Mouse (Mus musculus): ENCODE data around the gene Ugcg.
A peak's percentile ranks its signal among the peaks of the same experiment; 100 is the strongest.

Ugcg gene

GRCm38 (mm10) chr4:59190650-59191424, 1.8 kb downstream of the Ugcg start:
- no peak for DNase-seq

GRCm38 (mm10) chr4:59194731-59195496, 5.9 kb downstream of the Ugcg start:
- no peak for DNase-seq

GRCm38 (mm10) chr4:59196346-59197077, 7.5 kb downstream of the Ugcg start:
- DNase-seq = no peak

GRCm38 (mm10) chr4:59197078-59197424, 8.0 kb downstream of the Ugcg start:
- no peak for DNase-seq

GRCm38 (mm10) chr4:59197462-59197861, 8.4 kb downstream of the Ugcg start:
- no peak for DNase-seq

- DNase-seq = peak; percentile 78
Measured at GRCm38 (mm10) chr4:59199341-59199740, 10.3 kb downstream of the Ugcg start.

- DNase-seq = no peak
Measured at GRCm38 (mm10) chr4:59199805-59200204, 10.7 kb downstream of the Ugcg start.

- no peak for DNase-seq
Measured at GRCm38 (mm10) chr4:59200636-59201035, 11.6 kb downstream of the Ugcg start.

GRCm38 (mm10) chr4:59204616-59205015, 15.6 kb downstream of the Ugcg start:
- DNase-seq = no peak

GRCm38 (mm10) chr4:59205758-59206340, 16.8 kb downstream of the Ugcg start:
- DNase-seq = peak; percentile 71

- DNase-seq = no peak
Measured at GRCm38 (mm10) chr4:59206600-59206999, 17.5 kb downstream of the Ugcg start.

- no peak for DNase-seq
Measured at GRCm38 (mm10) chr4:59208607-59209006, 19.6 kb downstream of the Ugcg start.

GRCm38 (mm10) chr4:59211181-59211580, 22.1 kb downstream of the Ugcg start:
- DNase-seq = no peak

GRCm38 (mm10) chr4:59213833-59214232, 24.8 kb downstream of the Ugcg start:
- DNase-seq = no peak

- no peak for DNase-seq
Measured at GRCm38 (mm10) chr4:59214695-59215094, 25.6 kb downstream of the Ugcg start.

GRCm38 (mm10) chr4:59215585-59215984, 26.5 kb downstream of the Ugcg start:
- DNase-seq = no peak

GRCm38 (mm10) chr4:59217101-59217500, 28.0 kb downstream of the Ugcg start:
- no peak for DNase-seq

- no peak for DNase-seq
Measured at GRCm38 (mm10) chr4:59218154-59218553, 29.1 kb downstream of the Ugcg start.

GRCm38 (mm10) chr4:59222226-59222625, 33.2 kb downstream of the Ugcg start:
- DNase-seq = no peak

GRCm38 (mm10) chr4:59223055-59223615, 34.1 kb downstream of the Ugcg start:
- no peak for DNase-seq

- DNase-seq = no peak
Measured at GRCm38 (mm10) chr4:59224889-59225288, 35.8 kb downstream of the Ugcg start.

- no peak for DNase-seq
Measured at GRCm38 (mm10) chr4:59227047-59227446, 38.0 kb downstream of the Ugcg start.

GRCm38 (mm10) chr4:59228951-59229350, 39.9 kb downstream of the Ugcg start:
- DNase-seq = no peak

All from thymus, postnatal 25 days (tissue).